Mouse (Mus musculus): ENCODE results near the gene Msantd3. TPM values are rescaled to one million over a fixed set of nuclear protein-coding genes. Genes with fewer than 3 reads are reported as not detected.

Gene Msantd3
- total and polyA plus RNA-seq, 3 experiments = not detected

GRCm38 (mm10) chr4:48492510-48492909, 47.2 kb upstream of the Msantd3 start:
- no peak for TF ChIP-seq HCFC1 (IDR thresholded peaks at IDR 0.05; ENCODE audit: low read depth, low read length)
- no peak for TF ChIP-seq MEF2A (IDR thresholded peaks at IDR 0.05; ENCODE audit: borderline replicate concordance, low read depth, low read length)
- TF ChIP-seq CTCF (conservative IDR thresholded peaks at IDR 0.05 in 1 of 2, IDR thresholded peaks at IDR 0.05 in 1 of 2; ENCODE audit: low read depth in 2 of 2, low read length in 2 of 2) = no peak
- no peak for TF ChIP-seq UBTF (IDR thresholded peaks at IDR 0.05; ENCODE audit: low read depth, low read length)
- TF ChIP-seq ZKSCAN1 (IDR thresholded peaks at IDR 0.05; ENCODE audit: borderline replicate concordance, low read depth, low read length) = no peak
- TF ChIP-seq ZNF384 (IDR thresholded peaks at IDR 0.05; ENCODE audit: low read depth, low read length) = no peak
- no peak for TF ChIP-seq ETS1 (conservative IDR thresholded peaks at IDR 0.05; ENCODE audit: low read depth, low read length)
- no peak for TF ChIP-seq MXI1 (IDR thresholded peaks at IDR 0.05; ENCODE audit: low read depth, low read length)
- no peak for TF ChIP-seq EP300 (IDR thresholded peaks at IDR 0.05; ENCODE audit: low read length)
- no peak for TF ChIP-seq POLR2A (IDR thresholded peaks at IDR 0.05; ENCODE audit: low read depth, low read length)
- no peak for TF ChIP-seq CHD2 (IDR thresholded peaks at IDR 0.05; ENCODE audit: low read length)
- TF ChIP-seq PAX5 (IDR thresholded peaks at IDR 0.05; ENCODE audit: low read length) = no peak
- no peak for TF ChIP-seq SMC3 (IDR thresholded peaks at IDR 0.05; ENCODE audit: low read depth, low read length)
- no peak for DNase-seq (ENCODE audit: extremely low read depth)
- Histone ChIP-seq H3K36me3 (replicated peaks in 1 of 2; ENCODE audit: control insufficient read depth in 1 of 2, insufficient read depth in 1 of 2, low read length in 1 of 2) (no peaks in the 10 kb centered on the region), H3K27ac (ENCODE audit: insufficient read depth, low read depth) (no peak overlapping the region), H3K4me1 (ENCODE audit: control insufficient read depth in 1 of 2, insufficient read depth in 2 of 2) (no peaks in the 10 kb centered on the region), H3K4me3 (replicated peaks in 1 of 3; ENCODE audit: low read depth in 2 of 3, low read length in 2 of 3, poor library complexity in 1 of 3) (no peak overlapping the region), H3K79me2 (replicated peaks; ENCODE audit: control insufficient read depth, extremely low read depth, insufficient read depth, poor library complexity, severe bottlenecking) (no peaks in the 10 kb centered on the region), H3K9me3 (replicated peaks; ENCODE audit: low read length) (no peaks in the 10 kb centered on the region), H3K9ac (ENCODE audit: insufficient read depth, low read depth) (no peak overlapping the region), H3K4me2 (ENCODE audit: insufficient read depth, low read depth, poor library complexity, severe bottlenecking) (no peak overlapping the region), H3K27me3 (replicated peaks) (no peaks in the 10 kb centered on the region)
- dilution Hi-C loops (cut with MboI; ENCODE audit: extremely low pct_ligation_motif_present, extremely low pct_unique_long_range_greater_than_20kb, low sequenced_read_pairs) (no loop called here), in situ Hi-C loops (cut with MboI; ENCODE audit: low pct_ligation_motif_present, low pct_unique_long_range_greater_than_20kb, low sequenced_read_pairs) (no loop called here)

- dilution Hi-C loops (cut with MboI; ENCODE audit: extremely low pct_ligation_motif_present, extremely low pct_unique_long_range_greater_than_20kb, low sequenced_read_pairs) = no loop called here
- no peaks in the 10 kb centered on the region for H3K36me3 ChIP-seq (replicated peaks in 1 of 2; ENCODE audit: control insufficient read depth in 1 of 2, insufficient read depth in 1 of 2, low read length in 1 of 2)
- no peaks in the 10 kb centered on the region for H3K79me2 ChIP-seq (replicated peaks; ENCODE audit: control insufficient read depth, extremely low read depth, insufficient read depth, poor library complexity, severe bottlenecking)
- H3K9ac ChIP-seq (ENCODE audit: insufficient read depth, low read depth) = no peak overlapping the region
- H3K9me3 ChIP-seq (replicated peaks; ENCODE audit: low read length) = no peaks in the 10 kb centered on the region
- no peak for DNase-seq (ENCODE audit: extremely low read depth)
- TF ChIP-seq RCOR1 (conservative IDR thresholded peaks at IDR 0.05; ENCODE audit: low read depth, low read length) (no peak), MXI1 (IDR thresholded peaks at IDR 0.05; ENCODE audit: low read depth, low read length) (no peak), GABPA (IDR thresholded peaks at IDR 0.05; ENCODE audit: insufficient replicate concordance, low read depth, low read length) (no peak), SIN3A (IDR thresholded peaks at IDR 0.05; ENCODE audit: low read length) (no peak), ETS1 (conservative IDR thresholded peaks at IDR 0.05; ENCODE audit: low read depth, low read length) (no peak), E2F4 (IDR thresholded peaks at IDR 0.05; ENCODE audit: insufficient replicate concordance, low read depth, low read length) (no peak), CHD1 (IDR thresholded peaks at IDR 0.05; ENCODE audit: low read depth, low read length) (no peak), EP300 (IDR thresholded peaks at IDR 0.05; ENCODE audit: low read length) (no peak), MYC (IDR thresholded peaks at IDR 0.05; ENCODE audit: low read depth, low read length) (no peak), POLR2AphosphoS2 (IDR thresholded peaks at IDR 0.05; ENCODE audit: low read depth, low read length) (no peak), BHLHE40 (IDR thresholded peaks at IDR 0.05; ENCODE audit: low read depth, low read length) (no peak), CHD2 (IDR thresholded peaks at IDR 0.05; ENCODE audit: low read length) (no peak), CTCF (conservative IDR thresholded peaks at IDR 0.05 in 1 of 2, IDR thresholded peaks at IDR 0.05 in 1 of 2; ENCODE audit: low read depth in 2 of 2, low read length in 2 of 2) (no peak), IRF4 (IDR thresholded peaks at IDR 0.05; ENCODE audit: low read depth, low read length) (no peak), MEF2A (IDR thresholded peaks at IDR 0.05; ENCODE audit: borderline replicate concordance, low read depth, low read length) (no peak), NELFE (IDR thresholded peaks at IDR 0.05; ENCODE audit: low read depth, low read length) (no peak), JUND (conservative IDR thresholded peaks at IDR 0.05; ENCODE audit: low read depth, low read length) (no peak), ZC3H11A (IDR thresholded peaks at IDR 0.05; ENCODE audit: low read depth, low read length) (no peak), MAX (IDR thresholded peaks at IDR 0.05; ENCODE audit: low read length) (no peak), HCFC1 (IDR thresholded peaks at IDR 0.05; ENCODE audit: low read depth, low read length) (no peak)
- no peak overlapping the region for H3K27ac ChIP-seq (ENCODE audit: insufficient read depth, low read depth)
- in situ Hi-C loops (cut with MboI; ENCODE audit: low pct_ligation_motif_present, low pct_unique_long_range_greater_than_20kb, low sequenced_read_pairs) = no loop called here
- H3K4me2 ChIP-seq (ENCODE audit: insufficient read depth, low read depth, poor library complexity, severe bottlenecking) = no peak overlapping the region
- H3K4me3 ChIP-seq (replicated peaks in 1 of 3; ENCODE audit: low read depth in 2 of 3, low read length in 2 of 3, poor library complexity in 1 of 3) = no peak overlapping the region
- H3K4me1 ChIP-seq (ENCODE audit: control insufficient read depth in 1 of 2, insufficient read depth in 2 of 2) = no peaks in the 10 kb centered on the region
- H3K27me3 ChIP-seq (replicated peaks) = no peaks in the 10 kb centered on the region
These were observed 28.9 kb upstream of the Msantd3 start for GRCm38 (mm10) chr4:48510861-48511260.

Data from CH12.LX (cell line).